Mouse (Mus musculus): ENCODE measurements at regions not wholly inside any gene's neighbourhood (a gene's known extent, or its start where the extent isn't known, plus 50 kb on each side); places are given as distances from the start of the nearest gene placed in this dataset.

GRCm38 (mm10) chr2:75516223-75516622, 142.8 kb upstream of the Hnrnpa3 start:
- TF ChIP-seq CTCF (IDR thresholded peaks at IDR 0.05; ENCODE audit: low read depth), result no peak
- TF ChIP-seq EP300 (optimal IDR thresholded peaks at IDR 0.05), result no peak

Data from stomach, postnatal 0 days (tissue).